Mouse (Mus musculus) left cerebral cortex, adult 18-20 months (tissue): ENCODE data around the gene Tmem260. TPM values are rescaled to one million over a fixed set of nuclear protein-coding genes. Genes with fewer than 3 reads are reported as not detected.

Experiments used
- DNase-seq, 2 experiments: peaks; one replicate each; pipeline ENCODE4 v3.0.0; 2021 to 2022; ENCODE audit warnings: low spot score in 2 of 2, mixed read lengths in 1 of 2
- total RNA-seq, 2 experiments: library from RNA; stranded (reverse); gene quantifications; 2 replicates each; pipeline ENCODE4 v1.2.3; 2021

The Tmem260 gene
- total RNA-seq, 2 experiments from 2014 or later: 23.8 TPM

DNA sequence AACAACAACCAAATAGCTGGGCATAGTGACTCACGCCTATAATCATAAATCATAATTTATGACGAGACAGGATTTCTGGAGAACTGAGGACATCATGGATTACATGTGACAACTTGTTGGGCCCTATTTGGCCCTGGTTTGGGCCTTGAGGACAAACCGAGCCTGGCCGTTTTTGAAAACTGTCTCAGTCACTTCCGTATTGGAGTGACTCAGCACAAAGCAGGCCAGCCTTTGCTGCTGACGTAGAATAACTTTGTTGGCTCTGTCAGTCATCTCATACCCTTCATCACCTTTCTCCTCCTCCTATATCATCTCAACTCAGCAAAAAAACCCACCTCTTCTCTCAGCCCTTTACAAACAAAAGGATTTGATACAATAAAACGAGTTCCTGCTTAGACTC, 103.8 kb downstream of the Tmem260 start:
- no peak for DNase-seq

DNA sequence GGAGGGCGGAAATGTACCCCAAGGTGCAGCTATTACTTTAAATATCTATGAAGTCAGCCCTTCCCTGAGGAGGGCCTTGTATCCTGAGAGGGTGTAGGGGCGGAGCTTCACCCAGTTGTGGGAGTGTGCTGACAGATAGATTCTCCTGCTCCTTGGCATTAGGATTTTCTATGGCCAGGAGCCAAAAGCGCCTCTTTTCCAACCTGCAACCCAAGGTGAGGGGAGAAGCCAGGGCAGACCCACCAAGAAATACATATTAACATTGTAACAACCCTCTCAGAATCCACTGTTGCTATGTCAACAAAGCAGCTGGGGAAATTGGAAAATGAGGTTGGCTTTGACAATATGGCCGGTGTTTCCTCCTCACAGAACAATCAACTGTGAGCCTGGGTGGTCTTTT, 107.3 kb downstream of the Tmem260 start:
- DNase-seq: no peak

DNA sequence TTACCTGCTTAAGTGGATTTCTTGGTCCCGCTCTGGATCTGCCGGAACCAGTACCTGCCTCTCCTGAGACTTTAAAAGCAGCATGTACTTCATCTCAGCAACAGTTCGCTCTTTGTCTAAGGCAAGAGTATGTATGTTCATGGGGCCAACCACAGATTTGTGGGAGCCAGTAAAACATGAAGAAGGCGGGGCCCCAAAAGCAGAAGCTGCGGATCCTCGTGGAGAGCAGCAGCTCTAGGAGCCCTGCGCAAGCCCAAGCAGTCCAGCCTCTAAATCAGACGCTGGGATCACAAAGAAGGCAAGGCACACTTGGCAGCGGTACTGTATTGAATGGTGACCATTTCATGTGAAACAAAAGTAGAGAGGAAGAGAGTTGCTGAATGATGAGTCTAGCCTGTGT, 107.8 kb downstream of the Tmem260 start:
- DNase-seq: no peak

DNA sequence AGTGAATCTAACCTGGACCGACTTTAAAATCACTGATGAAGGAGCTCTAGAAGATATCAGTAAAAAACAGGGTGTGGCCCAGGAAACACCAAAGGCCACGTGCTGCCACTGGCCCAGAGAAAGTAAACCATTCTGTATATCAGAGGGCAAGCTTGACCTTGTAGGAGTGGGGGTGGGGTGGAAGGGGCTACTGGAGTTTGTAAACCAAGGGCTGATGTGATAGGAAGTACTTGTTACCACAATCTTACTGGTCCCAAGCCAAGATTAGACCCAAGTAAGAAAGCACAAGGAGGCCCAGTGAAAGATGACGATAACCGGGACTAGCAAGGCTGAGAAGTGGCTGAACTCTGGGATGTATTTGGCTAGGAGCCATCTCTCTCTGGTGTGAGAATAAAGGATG, 113.1 kb downstream of the Tmem260 start:
- no peak for DNase-seq

DNA sequence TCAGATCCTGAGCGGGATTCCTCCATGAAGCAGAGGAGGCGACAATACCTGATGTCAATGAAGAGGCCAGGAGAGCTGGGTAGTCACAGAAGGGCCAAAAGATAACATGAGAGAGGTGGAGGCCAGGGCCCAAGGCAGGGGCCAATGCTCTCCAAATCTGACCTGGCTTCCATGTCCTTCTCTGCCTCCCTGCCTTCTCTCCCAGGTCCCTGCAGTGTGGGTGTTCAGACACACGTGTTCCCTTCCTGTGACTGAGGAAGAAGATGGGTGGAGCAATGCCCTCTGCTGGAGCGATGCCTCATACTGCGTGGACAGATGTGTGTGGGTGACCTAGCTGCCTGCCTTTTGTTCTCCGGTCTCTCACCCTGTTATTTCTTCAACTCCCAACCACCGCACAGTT, 113.8 kb downstream of the Tmem260 start:
- no peak for DNase-seq

DNA sequence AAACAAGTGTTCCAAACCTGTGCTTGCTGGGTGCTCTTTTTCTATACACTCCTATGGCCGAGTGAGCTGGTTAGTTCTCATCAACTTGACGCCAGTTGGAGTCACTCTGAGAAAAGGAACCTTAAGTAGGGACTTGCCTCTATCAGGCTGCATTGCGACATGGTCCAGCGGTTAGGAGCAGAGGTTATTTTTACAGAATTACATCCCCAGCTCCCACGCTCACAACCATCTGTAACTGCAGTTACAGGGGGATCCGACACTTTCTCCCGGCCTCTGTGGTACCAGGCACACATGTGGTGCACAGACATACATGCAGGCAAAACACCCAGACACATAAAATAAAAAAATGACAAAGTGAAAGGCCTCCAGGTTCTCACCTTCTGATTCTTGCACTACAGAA, 120.7 kb downstream of the Tmem260 start:
- DNase-seq: no peak

Other genes starting within 250 kb of the Tmem260 start
- gene Otx2, start 227.7 kb downstream of the Tmem260 start, total RNA-seq: under 1 TPM in 1 of 2 experiments, not detected in 1; 0.35 TPM